Mouse (Mus musculus) MEL (cell line): ENCODE results near the gene Abcb1a.

Experiments used
- BHLHE40 ChIP-seq: IDR thresholded peaks from 2 replicates; pipeline ENCODE4 v1.6.1; 2012; ENCODE audit warnings: low read depth, mild to moderate bottlenecking, inconsistent platforms, low read length, improper control_type of control experiment, borderline replicate concordance
- CTCF ChIP-seq, 3 experiments: IDR thresholded peaks in 2 of 3; conservative IDR thresholded peaks in 1 of 3; 2 replicates each; pipeline ENCODE4 v1.5.1; 2011 to 2012; ENCODE audit warnings: low read length in 3 of 3, low read depth in 2 of 3, mild to moderate bottlenecking in 2 of 3, improper control_type of control experiment in 1 of 3, inconsistent platforms in 1 of 3, mixed read lengths in 1 of 3, moderate library complexity in 1 of 3; ENCODE audit not compliant: control insufficient read depth in 1 of 3, insufficient read depth in 1 of 3, poor library complexity in 1 of 3, severe bottlenecking in 1 of 3
- EP300 ChIP-seq, 2 experiments: IDR thresholded peaks; 2 replicates each; pipeline ENCODE4 v1.6.1; 2011; ENCODE audit warnings: improper control_type of control experiment in 2 of 2, low read length in 2 of 2, low read depth in 1 of 2, mild to moderate bottlenecking in 1 of 2
- MAFK ChIP-seq: IDR thresholded peaks from 2 replicates; pipeline ENCODE4 v1.6.1; 2011; ENCODE audit warnings: low read depth, mild to moderate bottlenecking, low read length, improper control_type of control experiment, borderline replicate concordance
- NRF1 ChIP-seq: IDR thresholded peaks from 2 replicates; pipeline ENCODE4 v1.6.1; 2014; ENCODE audit warnings: low read depth, mild to moderate bottlenecking, inconsistent platforms, low read length, improper control_type of control experiment, moderate library complexity; ENCODE audit not compliant: poor library complexity, insufficient read depth, severe bottlenecking
- POLR2A ChIP-seq, 2 experiments: IDR thresholded peaks; 2 replicates each; pipeline ENCODE4 v1.6.1; 2011 to 2012; ENCODE audit warnings: low read length in 2 of 2, mild to moderate bottlenecking in 2 of 2, control low read depth in 1 of 2, improper control_type of control experiment in 1 of 2, low read depth in 1 of 2, moderate library complexity in 1 of 2; ENCODE audit not compliant: control insufficient read depth in 1 of 2, insufficient read depth in 1 of 2, poor library complexity in 1 of 2
- POLR2AphosphoS2 ChIP-seq: IDR thresholded peaks from 2 replicates; pipeline ENCODE4 v1.6.1; 2011; ENCODE audit warnings: low read length, improper control_type of control experiment
- TCF12 ChIP-seq: IDR thresholded peaks from 2 replicates; pipeline ENCODE4 v1.6.1; 2014; ENCODE audit warnings: low read depth, mild to moderate bottlenecking, inconsistent platforms, low read length, improper control_type of control experiment, moderate library complexity
- USF2 ChIP-seq, 2 experiments: IDR thresholded peaks; 2 replicates each; pipeline ENCODE4 v1.6.1; 2011 to 2012; ENCODE audit warnings: improper control_type of control experiment in 2 of 2, low read length in 2 of 2, borderline replicate concordance in 1 of 2, inconsistent platforms in 1 of 2, low read depth in 1 of 2, mild to moderate bottlenecking in 1 of 2; ENCODE audit not compliant: insufficient read depth in 1 of 2
- ZMIZ1 ChIP-seq: IDR thresholded peaks from 2 replicates; pipeline ENCODE4 v1.6.1; 2012; ENCODE audit warnings: low read depth, mild to moderate bottlenecking, inconsistent platforms, low read length, improper control_type of control experiment, moderate library complexity

- TF ChIP-seq BHLHE40 (no peak), POLR2AphosphoS2 (no peak), ZMIZ1 (no peak), EP300 (IDR thresholded peaks at IDR 0.05; ENCODE audit: low read depth in 1 of 2, low read length in 2 of 2) (no peak), CTCF (IDR thresholded peaks at IDR 0.05 in 2 of 3, conservative IDR thresholded peaks at IDR 0.05 in 1 of 3; ENCODE audit: control insufficient read depth in 1 of 3, insufficient read depth in 1 of 3, low read depth in 2 of 3, low read length in 3 of 3, poor library complexity in 1 of 3, severe bottlenecking in 1 of 3) (no peak), POLR2A (IDR thresholded peaks at IDR 0.05; ENCODE audit: control insufficient read depth in 1 of 2, insufficient read depth in 1 of 2, low read depth in 1 of 2, low read length in 2 of 2, poor library complexity in 1 of 2) (no peak), MAFK (no peak), NRF1 (no peak), USF2 (IDR thresholded peaks at IDR 0.05; ENCODE audit: borderline replicate concordance in 1 of 2, insufficient read depth in 1 of 2, low read depth in 1 of 2, low read length in 2 of 2) (no peak), TCF12 (no peak)
These were observed 118.4 kb downstream of the Abcb1a start for GRCm38 (mm10) chr5:8778311-8778710.
